Mouse (Mus musculus): ENCODE data around the gene Rflnb. TPM values are rescaled to one million over a fixed set of nuclear protein-coding genes. Genes with fewer than 3 reads are reported as not detected.
A peak's percentile ranks its signal among the peaks of the same experiment; 100 is the strongest.

Gene Rflnb
- polyA plus RNA-seq (2015; fragmentation: Nextera tagmentation; extraction: Ambion mirVana), result 41.7 and 42.8 TPM in 2 replicates

DNA sequence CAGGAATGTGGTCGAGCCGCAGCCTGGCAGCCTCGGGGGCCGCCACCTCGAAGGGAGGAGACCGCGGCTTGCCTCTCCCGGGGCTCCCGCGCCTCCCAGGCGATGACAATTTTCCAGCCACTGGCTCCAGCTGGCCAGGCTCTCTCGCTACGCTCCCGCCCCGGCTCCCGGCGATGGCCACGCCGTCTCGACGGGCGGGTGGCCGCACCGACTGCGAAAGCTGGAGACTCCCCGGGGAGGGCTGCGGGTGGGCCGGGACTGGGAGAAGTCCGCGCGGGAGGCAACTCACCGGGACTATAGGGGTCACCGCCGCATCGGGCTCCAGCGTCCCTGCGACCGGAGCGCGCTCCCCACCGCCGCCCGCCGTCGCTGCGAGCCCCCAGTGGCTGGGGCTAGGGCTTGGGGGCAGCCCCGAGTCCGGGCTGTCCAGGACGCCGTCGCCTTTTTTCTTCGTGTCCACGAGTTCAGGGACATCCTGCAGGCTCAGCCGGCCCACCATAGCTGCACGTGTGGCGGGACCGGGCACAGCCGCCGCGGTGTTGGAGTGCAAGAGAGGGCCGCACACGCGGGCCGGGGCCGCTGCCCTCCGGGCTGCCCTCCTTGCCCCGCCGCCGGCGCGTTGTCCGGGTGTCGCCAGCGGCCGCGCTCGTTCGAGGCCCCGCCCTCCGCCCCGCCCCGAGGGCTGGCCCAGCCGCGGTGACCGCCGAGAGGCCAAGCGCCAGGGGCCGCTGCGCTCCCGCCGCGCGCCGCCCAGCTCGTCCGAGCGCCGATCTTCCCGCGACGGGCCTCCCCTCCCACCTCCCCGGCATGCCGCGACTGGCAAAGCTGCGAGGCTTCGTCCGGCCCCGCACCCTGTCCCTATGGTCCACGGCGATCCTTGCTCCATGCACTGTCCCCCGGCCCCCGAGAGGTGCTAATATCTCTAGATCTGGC lies at the start of gene Rflnb:
Rflnb (minus strand) TSS at position 644 of the 933 bp plus-strand sequence.
- H3K9me3 ChIP-seq (ENCODE audit: control insufficient read depth, low read length), result no peaks in the 10 kb centered on the region
- H3K4me3 ChIP-seq (ENCODE audit: low read length), result peak within 1 kb of the TSS; percentile 86
- H3K36me3 ChIP-seq (ENCODE audit: control insufficient read depth, insufficient read depth, low read length), result peaks cover 5% of the 10 kb centered on the region; the same call in 1 of the 2 replicates
- H3K4me2 ChIP-seq (ENCODE audit: low read depth, low read length), result peak within 1 kb of the TSS; percentile 78
- no peaks in the 10 kb centered on the region for H3K27me3 ChIP-seq (ENCODE audit: control insufficient read depth, insufficient read depth, low read depth, low read length)
- peak; percentile 97 for ATAC-seq (ENCODE audit: low read depth)
- 0% methylated on average over 78 of the region's 112 CpGs for WGBS
- peaks cover 24% of the 10 kb centered on the region for H3K4me1 ChIP-seq (replicated peaks; ENCODE audit: control insufficient read depth, insufficient read depth, low read length)
- peak within 1 kb of the TSS; percentile 74 for H3K27ac ChIP-seq (ENCODE audit: low read length)
- H3K9ac ChIP-seq (ENCODE audit: low read length), result peak within 1 kb of the TSS; percentile 88

GRCm38 (mm10) chr11:76077341-76077740 lies 49.8 kb upstream of the Rflnb start:
- Histone ChIP-seq H3K9ac (ENCODE audit: low read length) (no peak overlapping the region), H3K27ac (ENCODE audit: low read length) (no peak overlapping the region), H3K4me1 (replicated peaks; ENCODE audit: control insufficient read depth, insufficient read depth, low read length) (peaks cover 13% of the 10 kb centered on the region; the same call in 1 of the 2 replicates), H3K27me3 (ENCODE audit: control insufficient read depth, insufficient read depth, low read depth, low read length) (no peaks in the 10 kb centered on the region), H3K4me3 (ENCODE audit: low read length) (no peak overlapping the region), H3K4me2 (ENCODE audit: low read depth, low read length) (no peak overlapping the region), H3K36me3 (ENCODE audit: control insufficient read depth, insufficient read depth, low read length) (peaks cover 6% of the 10 kb centered on the region), H3K9me3 (ENCODE audit: control insufficient read depth, low read length) (no peaks in the 10 kb centered on the region)
- ATAC-seq (ENCODE audit: low read depth), result no peak
- WGBS, result 87% methylated on average over 6 of the region's 6 CpGs

GRCm38 (mm10) chr11:76074296-76075093 lies 46.9 kb upstream of the Rflnb start:
- Histone ChIP-seq H3K9ac (ENCODE audit: low read length) (no peak overlapping the region), H3K27me3 (ENCODE audit: control insufficient read depth, insufficient read depth, low read depth, low read length) (no peaks in the 10 kb centered on the region), H3K27ac (ENCODE audit: low read length) (peak overlapping the region; percentile 45), H3K4me2 (ENCODE audit: low read depth, low read length) (no peak overlapping the region), H3K4me1 (replicated peaks; ENCODE audit: control insufficient read depth, insufficient read depth, low read length) (peaks cover 11% of the 10 kb centered on the region; the same call in 1 of the 2 replicates), H3K36me3 (ENCODE audit: control insufficient read depth, insufficient read depth, low read length) (no peaks in the 10 kb centered on the region; the same call in 1 of the 2 replicates), H3K9me3 (ENCODE audit: control insufficient read depth, low read length) (no peaks in the 10 kb centered on the region), H3K4me3 (ENCODE audit: low read length) (no peak overlapping the region)
- 33% methylated on average over 11 of the region's 11 CpGs for WGBS
- ATAC-seq (ENCODE audit: low read depth), result peak; percentile 79

DNA sequence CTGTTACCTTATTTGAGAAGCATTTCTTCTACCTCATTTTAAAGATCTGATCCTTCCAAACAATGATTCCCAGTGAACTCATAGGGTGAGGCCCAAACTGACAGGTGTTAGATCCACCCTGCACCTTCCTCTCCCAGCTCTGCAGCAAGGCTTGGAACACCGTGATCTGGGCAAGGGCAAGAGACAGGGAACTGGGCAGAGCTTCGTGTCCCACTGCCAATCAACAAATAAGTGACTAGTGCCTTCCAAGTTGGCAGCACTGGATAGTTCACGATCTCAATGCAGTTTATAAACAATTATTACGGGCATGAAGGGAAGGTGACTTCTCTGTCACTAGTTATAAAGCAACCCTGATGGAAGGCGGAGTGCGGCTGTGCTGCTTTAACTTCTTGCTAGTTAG lies 42.2 kb upstream of the Rflnb start:
- H3K36me3 ChIP-seq (ENCODE audit: control insufficient read depth, insufficient read depth, low read length), result no peaks in the 10 kb centered on the region
- H3K9ac ChIP-seq (ENCODE audit: low read length), result no peak overlapping the region
- no peaks in the 10 kb centered on the region for H3K9me3 ChIP-seq (ENCODE audit: control insufficient read depth, low read length)
- H3K4me3 ChIP-seq (ENCODE audit: low read length), result no peak overlapping the region
- ATAC-seq (ENCODE audit: low read depth), result no peak
- H3K4me1 ChIP-seq (replicated peaks; ENCODE audit: control insufficient read depth, insufficient read depth, low read length), result 0 out of 2 replicates have a peak, but pooled peaks cover 9% of the 10 kb centered on the region
- H3K4me2 ChIP-seq (ENCODE audit: low read depth, low read length), result no peak overlapping the region
- 61% methylated on average over 6 of the region's 6 CpGs for WGBS
- H3K27ac ChIP-seq (ENCODE audit: low read length), result no peak overlapping the region
- H3K27me3 ChIP-seq (ENCODE audit: control insufficient read depth, insufficient read depth, low read depth, low read length), result no peaks in the 10 kb centered on the region

DNA sequence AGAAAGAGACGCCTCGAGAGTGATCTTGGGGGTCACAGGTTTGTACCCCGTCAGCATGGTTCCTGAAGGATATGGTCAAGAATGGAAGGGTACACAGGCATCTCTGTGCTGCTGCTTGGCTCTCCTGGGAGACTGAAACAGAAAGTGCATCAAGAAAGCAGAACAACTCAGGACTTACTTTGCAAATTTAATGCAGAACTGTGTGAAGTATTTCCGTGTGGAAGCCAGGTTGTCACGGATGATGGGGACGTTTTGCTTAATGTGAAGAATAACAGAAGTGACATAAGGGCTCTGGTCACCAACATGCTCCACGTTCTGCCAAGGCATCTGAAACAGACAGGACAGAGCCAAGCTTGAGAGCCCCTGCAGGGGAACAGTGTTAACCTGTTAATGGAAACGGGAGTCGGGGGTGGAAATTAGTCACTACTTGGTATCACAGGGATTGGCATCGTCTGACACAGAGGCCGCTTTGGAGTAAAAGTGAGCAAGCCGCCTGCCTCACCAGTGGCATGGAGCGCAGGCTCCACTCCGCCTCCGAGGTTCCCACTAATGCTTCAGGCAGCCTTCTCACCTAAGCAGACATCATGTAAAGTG lies 39.1 kb upstream of the Rflnb start:
- no peak overlapping the region for H3K27ac ChIP-seq (ENCODE audit: low read length)
- H3K4me2 ChIP-seq (ENCODE audit: low read depth, low read length), result no peak overlapping the region

DNA sequence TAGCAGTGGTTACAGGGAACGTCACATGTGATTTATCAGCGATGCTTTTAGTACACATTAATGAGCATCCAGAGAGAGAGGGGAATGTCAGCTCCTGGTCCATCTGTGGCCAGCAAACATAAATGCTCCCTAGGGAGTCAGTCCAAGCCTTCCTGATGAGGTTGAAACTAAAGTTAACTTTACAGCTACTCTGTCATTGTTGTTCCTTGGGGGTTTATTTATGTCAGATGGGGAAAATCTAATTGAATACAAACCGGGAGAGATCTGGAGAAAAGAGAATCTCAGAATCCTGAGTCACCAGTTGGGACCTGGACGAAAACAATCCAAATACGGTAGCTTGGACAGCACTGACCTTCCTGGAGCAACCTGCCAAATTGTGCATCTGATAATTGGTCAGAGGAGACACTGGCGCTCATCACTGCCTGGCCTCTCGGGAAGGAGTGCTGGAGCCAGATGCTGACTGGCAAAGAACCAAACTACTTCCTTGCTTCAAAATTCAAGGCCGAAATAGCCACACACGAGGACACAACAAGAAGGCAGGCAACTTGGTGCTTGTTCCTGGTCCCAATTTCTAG lies 38.0 kb upstream of the Rflnb start:
- peaks cover 4% of the 10 kb centered on the region; the same call in 1 of the 2 replicates for H3K36me3 ChIP-seq (ENCODE audit: control insufficient read depth, insufficient read depth, low read length)
- WGBS, result 64% methylated on average over 9 of the region's 9 CpGs
- peaks cover 4% of the 10 kb centered on the region; the same call in 1 of the 2 replicates for H3K4me1 ChIP-seq (replicated peaks; ENCODE audit: control insufficient read depth, insufficient read depth, low read length)
- H3K4me2 ChIP-seq (ENCODE audit: low read depth, low read length), result no peak overlapping the region
- H3K9ac ChIP-seq (ENCODE audit: low read length), result no peak overlapping the region
- no peaks in the 10 kb centered on the region for H3K27me3 ChIP-seq (ENCODE audit: control insufficient read depth, insufficient read depth, low read depth, low read length)
- no peak overlapping the region for H3K4me3 ChIP-seq (ENCODE audit: low read length)
- H3K9me3 ChIP-seq (ENCODE audit: control insufficient read depth, low read length), result no peaks in the 10 kb centered on the region
- H3K27ac ChIP-seq (ENCODE audit: low read length), result no peak overlapping the region
- no peak for ATAC-seq (ENCODE audit: low read depth)

More for the DNA sequence above, 39.1 kb upstream of the Rflnb start:
- peaks cover 4% of the 10 kb centered on the region; the same call in 1 of the 2 replicates for H3K36me3 ChIP-seq (ENCODE audit: control insufficient read depth, insufficient read depth, low read length)
- no peak overlapping the region for H3K4me3 ChIP-seq (ENCODE audit: low read length)
- H3K27me3 ChIP-seq (ENCODE audit: control insufficient read depth, insufficient read depth, low read depth, low read length), result no peaks in the 10 kb centered on the region
- 0 out of 2 replicates have a peak, but pooled peaks cover 4% of the 10 kb centered on the region for H3K4me1 ChIP-seq (replicated peaks; ENCODE audit: control insufficient read depth, insufficient read depth, low read length)
- H3K9me3 ChIP-seq (ENCODE audit: control insufficient read depth, low read length), result no peaks in the 10 kb centered on the region
- WGBS, result 81% methylated on average over 15 of the region's 15 CpGs
- no peak overlapping the region for H3K9ac ChIP-seq (ENCODE audit: low read length)
- no peak for ATAC-seq (ENCODE audit: low read depth)

- H3K4me1 ChIP-seq (replicated peaks; ENCODE audit: control insufficient read depth, insufficient read depth, low read length), result peaks cover 13% of the 10 kb centered on the region
- peaks cover 4% of the 10 kb centered on the region; the same call in 1 of the 2 replicates for H3K36me3 ChIP-seq (ENCODE audit: control insufficient read depth, insufficient read depth, low read length)
- no peak for ATAC-seq (ENCODE audit: low read depth)
- no peak overlapping the region for H3K27ac ChIP-seq (ENCODE audit: low read length)
- no peak overlapping the region for H3K4me2 ChIP-seq (ENCODE audit: low read depth, low read length)
- H3K4me3 ChIP-seq (ENCODE audit: low read length), result no peak overlapping the region
- no peaks in the 10 kb centered on the region for H3K9me3 ChIP-seq (ENCODE audit: control insufficient read depth, low read length)
- 81% methylated on average over 7 of the region's 7 CpGs for WGBS
- no peak overlapping the region for H3K9ac ChIP-seq (ENCODE audit: low read length)
- H3K27me3 ChIP-seq (ENCODE audit: control insufficient read depth, insufficient read depth, low read depth, low read length), result no peaks in the 10 kb centered on the region
Observed at GRCm38 (mm10) chr11:76064411-76064810, 36.8 kb upstream of the Rflnb start.

GRCm38 (mm10) chr11:76060906-76061305 lies 33.3 kb upstream of the Rflnb start:
- Histone ChIP-seq H3K4me2 (ENCODE audit: low read depth, low read length) (no peak overlapping the region), H3K4me1 (replicated peaks; ENCODE audit: control insufficient read depth, insufficient read depth, low read length) (peaks cover 15% of the 10 kb centered on the region), H3K9ac (ENCODE audit: low read length) (no peak overlapping the region), H3K4me3 (ENCODE audit: low read length) (no peak overlapping the region), H3K27ac (ENCODE audit: low read length) (peak overlapping the region; percentile 78; the same call in 1 of the 2 replicates), H3K9me3 (ENCODE audit: control insufficient read depth, low read length) (no peaks in the 10 kb centered on the region), H3K36me3 (ENCODE audit: control insufficient read depth, insufficient read depth, low read length) (peaks cover 4% of the 10 kb centered on the region; the same call in 1 of the 2 replicates), H3K27me3 (ENCODE audit: control insufficient read depth, insufficient read depth, low read depth, low read length) (no peaks in the 10 kb centered on the region)
- whole genome bisulfite sequencing, result 83% methylated on average over 2 of the region's 2 CpGs
- ATAC-seq (ENCODE audit: low read depth), result no peak

Measured in lung, embryonic 16.5 days (tissue).